Mouse (Mus musculus) c-Kit-positive CD71-negative TER-119-negative erythroid progenitor cells, embryonic 14.5 days (primary cell): ENCODE measurements around the gene Utrn.

ENCODE experiments used
- DNase-seq: peaks from one replicate; pipeline ENCODE4 v3.0.0-alpha.2; 2013; ENCODE audit warnings: low read depth

The Utrn gene

GRCm38 (mm10) chr10:12731459-12731858 lies 137.7 kb downstream of the Utrn start:
- no peak for DNase-seq

- DNase-seq: no peak
Observed at GRCm38 (mm10) chr10:12729635-12730034, 139.5 kb downstream of the Utrn start.

DNA sequence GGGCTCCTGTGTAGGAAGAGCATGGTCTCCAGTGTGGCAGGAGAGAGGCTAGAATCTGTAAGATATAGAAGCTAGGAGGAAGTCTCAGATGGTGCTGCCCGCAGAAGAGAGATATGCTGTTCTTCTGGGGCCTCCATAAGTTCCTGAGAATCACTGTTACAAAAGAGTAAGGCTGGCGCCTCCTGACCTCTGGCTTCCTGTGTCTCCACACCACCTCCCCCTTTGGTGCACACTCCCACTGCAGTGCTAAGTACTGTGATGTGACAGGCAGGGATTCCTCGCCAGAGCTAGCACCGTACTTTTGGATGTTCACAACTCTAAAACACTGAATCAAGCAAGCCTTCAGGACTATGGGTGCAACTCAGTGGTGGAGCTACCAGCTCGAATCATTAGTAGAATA lies 140.1 kb downstream of the Utrn start:
- DNase-seq: no peak

- no peak for DNase-seq
Observed at GRCm38 (mm10) chr10:12727881-12728280, 141.3 kb downstream of the Utrn start.

- DNase-seq: no peak
Observed at GRCm38 (mm10) chr10:12726041-12726608, 143.0 kb downstream of the Utrn start.

GRCm38 (mm10) chr10:12724247-12725001 lies 144.7 kb downstream of the Utrn start:
- DNase-seq: no peak

DNA sequence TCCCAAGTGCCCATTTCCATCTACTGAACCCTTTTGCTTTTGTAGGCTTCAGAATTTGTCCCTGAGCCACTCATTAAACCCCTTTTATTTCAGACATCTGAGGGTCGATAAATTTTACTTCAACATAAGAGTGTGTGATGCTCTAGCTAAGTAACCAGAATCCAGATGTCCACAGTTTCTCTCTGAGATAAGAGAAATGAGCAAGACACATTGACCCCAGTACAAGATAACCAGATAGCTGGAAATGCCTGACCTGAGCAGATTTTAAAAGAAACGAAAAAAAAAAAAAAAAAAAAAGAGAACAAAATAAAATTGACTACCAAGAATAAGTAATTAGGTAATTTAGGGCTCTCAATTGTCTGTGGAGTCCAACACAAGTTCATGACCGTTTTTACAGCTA lies 145.9 kb downstream of the Utrn start:
- no peak for DNase-seq

GRCm38 (mm10) chr10:12722111-12722510 lies 147.1 kb downstream of the Utrn start:
- no peak for DNase-seq

DNA sequence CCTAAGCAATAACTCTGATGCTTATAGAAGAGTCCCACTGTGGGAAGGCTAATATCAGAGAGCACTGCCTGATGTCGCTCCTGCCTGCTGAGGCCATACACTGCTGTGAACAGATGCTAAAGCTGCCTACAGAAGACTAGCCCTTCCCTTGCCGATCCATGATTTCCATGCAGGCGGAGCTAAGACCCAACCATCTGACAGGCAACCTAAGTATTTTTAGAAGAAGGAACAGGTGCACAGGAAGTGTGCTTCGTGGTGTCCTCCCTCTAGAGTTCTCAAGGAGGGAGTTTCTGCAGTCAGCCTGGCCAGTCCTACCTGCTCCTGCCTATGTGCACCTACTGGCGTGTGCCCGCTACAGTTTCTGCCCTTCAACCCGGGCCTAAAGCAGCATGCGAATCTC lies 150.8 kb downstream of the Utrn start:
- DNase-seq: no peak

DNA sequence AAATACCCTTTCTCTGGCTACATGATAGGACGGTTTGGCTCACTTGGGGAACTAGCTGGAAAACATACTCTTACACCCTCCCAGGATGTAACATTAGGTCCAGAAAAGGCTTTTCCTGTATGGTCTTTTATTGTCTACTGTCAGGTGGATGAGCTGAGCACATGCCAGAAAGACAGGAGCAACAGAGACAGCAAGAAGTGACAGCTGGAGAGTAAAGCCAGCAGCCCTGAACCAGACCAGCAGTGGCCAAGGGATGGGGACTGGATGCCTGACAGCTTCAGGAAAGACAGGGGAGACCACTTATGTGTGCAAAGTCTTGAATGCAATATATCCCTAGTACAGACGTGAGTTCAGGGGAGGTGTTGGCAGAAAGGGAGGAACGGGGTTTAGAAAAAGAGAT lies 151.8 kb downstream of the Utrn start:
- no peak for DNase-seq

GRCm38 (mm10) chr10:12716657-12717327 lies 152.4 kb downstream of the Utrn start:
- DNase-seq: no peak

- DNase-seq: no peak
Observed at GRCm38 (mm10) chr10:12713236-12713855, 155.8 kb downstream of the Utrn start.

DNA sequence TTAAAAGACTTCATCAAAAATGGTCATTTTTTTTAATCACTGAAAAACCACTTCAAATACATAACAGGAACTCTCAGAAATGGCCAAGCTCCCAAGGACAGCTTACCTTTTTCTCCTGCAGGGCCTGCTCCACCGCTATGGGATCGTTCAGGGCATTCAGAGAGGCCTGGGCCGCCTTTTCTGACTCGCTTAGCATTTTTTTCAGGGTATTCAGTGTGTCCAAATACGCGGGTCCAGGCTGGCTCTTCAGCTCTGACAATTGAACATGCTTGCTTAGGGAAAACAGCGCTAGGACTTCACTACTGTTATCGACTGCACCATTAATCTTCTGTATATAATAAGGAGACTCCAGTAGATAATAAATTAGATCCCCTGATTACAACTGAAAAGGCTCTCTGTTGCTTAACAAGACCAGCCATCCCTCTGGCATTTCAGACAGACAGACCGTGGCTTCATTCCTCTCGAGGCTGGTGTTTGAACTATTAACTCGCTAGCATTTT lies 157.8 kb downstream of the Utrn start:
- no peak for DNase-seq

DNA sequence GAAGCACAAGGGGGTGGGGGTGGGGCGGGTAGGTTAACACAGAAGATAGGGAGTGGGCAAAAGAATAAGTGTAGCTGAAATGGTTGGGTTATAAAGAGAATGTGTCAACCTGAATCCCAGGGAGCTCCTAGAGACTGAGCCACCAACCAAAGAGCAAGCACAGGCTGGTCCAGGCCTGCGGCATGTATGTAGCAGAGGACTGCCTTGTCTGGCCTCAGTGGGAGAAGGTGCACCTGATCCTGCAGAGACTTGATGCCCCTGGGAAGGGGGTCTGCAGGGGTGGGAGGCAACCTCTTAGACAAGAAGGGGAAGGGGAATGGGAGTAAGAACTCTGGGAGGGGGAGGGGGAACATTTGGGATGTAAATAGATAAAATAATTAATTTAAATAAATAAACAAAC lies 162.6 kb downstream of the Utrn start:
- no peak for DNase-seq

DNA sequence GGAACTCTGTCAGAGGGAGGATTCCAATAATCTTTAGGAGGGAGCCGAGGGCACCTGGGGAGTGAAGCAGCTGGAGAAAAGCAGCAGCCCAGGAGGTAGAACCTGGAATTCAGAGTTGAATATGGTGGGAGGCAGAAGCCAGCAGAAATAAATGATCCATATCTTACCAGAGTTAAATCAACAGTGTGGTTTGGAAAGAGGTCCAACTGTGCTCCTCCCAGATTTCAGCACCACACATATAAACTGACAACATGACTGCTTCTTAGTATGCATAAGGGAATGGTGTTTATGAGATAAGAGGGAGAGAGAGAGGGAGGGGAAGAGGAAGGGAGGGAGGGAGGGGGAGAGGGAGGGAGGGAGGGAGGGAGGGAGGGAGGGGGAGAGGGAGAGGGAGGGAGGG lies 163.2 kb downstream of the Utrn start:
- DNase-seq: no peak

GRCm38 (mm10) chr10:12704290-12704689 lies 164.9 kb downstream of the Utrn start:
- DNase-seq: no peak

GRCm38 (mm10) chr10:12703526-12703925 lies 165.6 kb downstream of the Utrn start:
- no peak for DNase-seq

DNA sequence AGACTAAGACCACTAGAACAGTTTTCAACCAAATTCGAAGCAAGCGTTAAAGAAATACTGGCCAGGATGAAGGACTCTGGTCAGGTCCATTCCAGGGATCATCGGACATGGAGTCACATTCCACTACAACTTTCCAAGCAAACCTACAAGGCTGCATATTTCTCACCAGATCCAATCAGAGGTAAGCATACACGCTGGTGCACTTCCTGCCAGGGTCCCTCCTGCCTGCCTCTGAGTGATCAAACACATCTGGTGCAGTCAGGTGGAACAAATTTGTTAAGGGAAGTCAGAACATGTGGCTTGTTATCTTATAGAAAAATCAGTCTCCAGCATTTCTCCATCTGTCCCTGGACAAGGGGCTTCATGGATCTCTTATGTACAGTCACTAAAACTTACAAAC lies 167.0 kb downstream of the Utrn start:
- no peak for DNase-seq

DNA sequence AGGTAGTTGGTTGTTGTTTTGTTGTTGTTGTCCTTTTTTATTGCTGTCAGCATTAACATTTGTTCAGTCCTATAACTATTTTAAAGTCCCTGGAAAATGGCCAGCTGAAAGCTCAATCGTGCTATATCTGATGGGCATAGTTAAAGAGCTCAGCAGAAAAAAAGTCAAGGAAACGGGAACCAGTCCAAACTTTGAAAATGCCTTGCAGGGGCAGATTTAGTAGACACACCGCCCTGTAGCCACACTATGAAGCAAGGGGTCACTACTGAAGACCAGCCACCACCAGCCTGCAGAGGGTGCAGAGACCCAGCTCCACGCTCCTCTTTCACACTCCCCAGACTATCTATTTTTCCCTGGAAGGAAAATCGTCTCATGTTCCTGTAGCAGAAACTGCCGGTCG lies 167.5 kb downstream of the Utrn start:
- no peak for DNase-seq

GRCm38 (mm10) chr10:12700576-12700975 lies 168.6 kb downstream of the Utrn start:
- no peak for DNase-seq

- no peak for DNase-seq
Observed at GRCm38 (mm10) chr10:12697902-12698301, 171.3 kb downstream of the Utrn start.

DNA sequence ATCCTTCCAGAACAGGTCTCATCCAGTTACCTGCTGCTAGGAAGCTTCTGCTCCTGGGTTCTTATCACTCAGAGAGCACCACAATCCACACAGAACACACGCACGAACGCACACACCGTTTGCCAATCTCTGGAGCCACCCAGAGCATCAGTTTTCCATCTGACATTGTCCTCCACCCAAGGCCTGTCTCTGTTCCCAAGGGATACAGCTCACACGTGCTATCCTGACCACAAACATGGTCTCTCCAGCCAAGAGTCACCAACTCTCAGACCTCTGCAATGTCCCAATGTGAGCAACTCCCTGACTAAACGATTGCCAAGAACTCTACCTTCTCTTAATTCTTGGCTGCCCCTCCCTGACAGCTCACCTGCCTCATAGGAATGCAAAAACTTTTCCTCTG lies 172.5 kb downstream of the Utrn start:
- DNase-seq: no peak

- no peak for DNase-seq
Observed at GRCm38 (mm10) chr10:12694774-12695173, 174.4 kb downstream of the Utrn start.
